Mouse (Mus musculus) cortical plate, adult 2 months (tissue): ENCODE measurements at regions not wholly inside any gene's neighbourhood (a gene's known extent, or its start where the extent isn't known, plus 50 kb on each side); places are given as distances from the start of the nearest gene placed in this dataset.

Source experiments
- CTCF ChIP-seq: fragments of 200-500 bp; IDR thresholded peaks from 2 replicates; pipeline ENCODE4 v1.5.1; 2011; ENCODE audit warnings: mild to moderate bottlenecking, control low read depth, low read length; ENCODE audit not compliant: insufficient read depth; ENCODE audit errors: extremely low read depth
- POLR2A ChIP-seq: fragments of 200-500 bp; IDR thresholded peaks from 2 replicates; pipeline ENCODE4 v1.6.1; 2011; ENCODE audit warnings: mild to moderate bottlenecking, low read length, control low read depth; ENCODE audit not compliant: insufficient read depth; ENCODE audit errors: extremely low read depth

GRCm38 (mm10) chr9:61724070-61724469 is 190.3 kb downstream of the Rplp1 start:
- TF ChIP-seq POLR2A (no peak), CTCF (no peak)
